Mouse (Mus musculus) c-Kit-positive CD71-positive TER-119-negative erythroid progenitor cells, embryonic 14.5 days (primary cell): ENCODE data around the gene Eci1.

ENCODE experiments used
- DNase-seq: peaks from one replicate; pipeline ENCODE4 v3.0.0-alpha.2; 2013; ENCODE audit warnings: low read depth

Gene Eci1

DNA sequence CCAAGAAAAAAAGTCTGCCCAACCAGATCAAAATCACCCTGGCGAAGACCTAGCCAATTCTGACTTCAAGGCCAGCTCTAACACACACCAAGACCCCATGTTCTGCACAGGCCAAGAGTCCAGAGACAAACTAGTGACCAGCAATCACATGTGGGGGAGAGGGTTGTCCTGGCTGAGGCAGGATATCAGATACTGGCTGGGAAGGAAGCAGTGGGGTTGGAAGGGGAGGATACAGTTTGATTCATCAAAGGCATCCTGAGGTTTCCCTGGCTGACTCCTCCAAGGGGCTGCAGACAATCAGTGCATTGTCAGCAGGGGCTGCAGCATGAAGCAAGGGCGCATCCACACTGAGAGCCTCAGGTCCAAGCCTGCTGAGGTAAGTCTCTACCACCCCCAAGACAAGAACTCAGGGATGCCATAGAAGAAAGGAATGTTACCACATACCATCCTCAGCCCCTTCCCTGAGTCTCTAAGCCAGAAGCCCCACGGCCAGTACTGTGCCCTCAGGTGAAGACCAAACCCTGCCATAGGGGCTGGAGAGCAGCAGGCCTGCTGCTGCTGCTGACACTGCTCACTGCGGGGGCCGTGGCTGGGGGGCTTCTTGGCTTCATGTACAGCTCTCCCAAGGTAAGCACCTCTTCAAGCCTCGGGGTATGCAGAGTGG lies 47.3 kb downstream of the Eci1 start, which contains the start of gene Bricd5:
Gene Bricd5, plus strand, starts transcription at position 273 of the 664 bp plus-strand sequence.
- no peak for DNase-seq

- no peak for DNase-seq
Observed at GRCm38 (mm10) chr17:24474557-24474956, 48.1 kb downstream of the Eci1 start.

DNA sequence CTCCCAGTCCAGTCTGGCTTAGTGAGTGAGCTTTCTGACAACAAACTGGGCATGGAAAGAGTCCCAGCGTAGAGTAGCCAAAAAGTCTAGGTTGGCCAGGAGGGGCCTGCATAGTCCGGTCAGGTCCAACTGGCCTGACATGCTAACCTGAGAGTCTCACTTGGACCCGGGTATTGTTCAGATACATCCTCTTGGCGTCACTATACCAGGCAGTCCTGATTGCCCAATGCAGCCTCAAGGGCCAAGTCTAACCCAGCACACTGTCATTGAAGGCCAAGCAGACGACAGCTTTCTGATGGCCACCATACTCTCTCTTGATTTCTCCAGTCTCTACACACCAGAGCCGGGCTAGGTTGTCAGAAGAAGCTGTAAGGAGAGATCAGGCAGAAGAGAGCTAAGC lies 49.1 kb downstream of the Eci1 start:
- DNase-seq = no peak

DNA sequence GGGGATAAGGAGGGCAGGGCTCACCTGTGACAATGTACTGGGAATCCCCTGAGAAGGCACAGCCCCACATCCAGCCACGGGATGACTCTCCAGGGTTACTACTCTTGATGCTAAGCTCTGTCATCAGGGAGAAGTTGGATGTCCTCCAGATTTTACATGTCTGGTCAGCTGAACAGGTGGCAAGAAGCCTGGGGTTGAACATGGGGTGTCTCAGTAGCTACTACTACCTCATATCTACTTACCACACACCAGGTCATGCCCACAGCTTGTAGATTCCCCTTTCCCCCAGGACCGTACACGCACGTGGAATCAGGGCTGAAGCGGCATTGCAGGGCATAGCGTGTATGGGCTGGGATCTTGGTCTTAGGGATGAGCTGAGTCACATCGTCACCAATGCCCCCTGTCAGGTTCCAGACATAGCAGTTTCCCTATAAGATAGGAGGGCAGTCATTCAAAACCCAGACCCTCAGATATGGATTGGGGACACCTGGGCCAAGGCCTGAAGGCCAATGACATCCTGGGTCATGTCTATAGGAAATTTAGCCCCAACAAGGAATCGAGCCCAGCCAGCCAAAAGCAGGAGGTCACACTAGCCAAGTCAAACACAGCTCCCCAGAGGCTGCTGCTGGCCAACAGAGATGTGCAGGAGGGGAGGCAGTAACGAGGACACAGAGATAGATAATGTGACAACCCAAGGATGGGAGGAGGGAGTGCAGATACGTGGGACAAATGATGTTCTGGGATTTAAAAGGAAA lies 49.8 kb downstream of the Eci1 start:
- no peak for DNase-seq

GRCm38 (mm10) chr17:24477053-24477984 lies 50.9 kb downstream of the Eci1 start:
- DNase-seq = no peak

- no peak for DNase-seq
Observed at GRCm38 (mm10) chr17:24477985-24478600, 51.7 kb downstream of the Eci1 start.

GRCm38 (mm10) chr17:24478663-24479380 lies 52.4 kb downstream of the Eci1 start, which contains the start of gene Mlst8:
Mlst8 (minus strand) TSS chr17:24479078.
- peak; percentile 94 for DNase-seq

DNA sequence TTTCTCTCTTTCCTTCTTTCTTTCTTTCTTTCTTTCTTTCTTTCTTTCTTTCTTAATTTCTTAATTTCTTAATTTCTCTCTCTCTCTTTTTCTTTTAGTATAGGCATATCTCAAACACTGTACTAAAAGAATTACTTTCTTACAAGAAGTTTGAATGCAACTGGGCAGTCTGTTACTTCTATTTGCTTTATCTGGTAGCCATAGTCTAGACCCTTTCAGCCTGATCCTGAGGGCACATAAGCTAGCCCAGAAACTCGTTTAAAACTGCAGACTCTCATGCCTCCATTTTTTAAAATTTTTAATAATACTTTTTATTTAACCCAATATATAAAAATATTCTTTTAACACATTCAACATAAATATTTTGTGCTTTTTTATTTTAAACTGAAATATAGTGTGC lies 53.0 kb downstream of the Eci1 start:
- DNase-seq = no peak

GRCm38 (mm10) chr17:24480201-24480826 lies 53.9 kb downstream of the Eci1 start:
- no peak for DNase-seq

GRCm38 (mm10) chr17:24481027-24481815 lies 54.8 kb downstream of the Eci1 start:
- no peak for DNase-seq

DNA sequence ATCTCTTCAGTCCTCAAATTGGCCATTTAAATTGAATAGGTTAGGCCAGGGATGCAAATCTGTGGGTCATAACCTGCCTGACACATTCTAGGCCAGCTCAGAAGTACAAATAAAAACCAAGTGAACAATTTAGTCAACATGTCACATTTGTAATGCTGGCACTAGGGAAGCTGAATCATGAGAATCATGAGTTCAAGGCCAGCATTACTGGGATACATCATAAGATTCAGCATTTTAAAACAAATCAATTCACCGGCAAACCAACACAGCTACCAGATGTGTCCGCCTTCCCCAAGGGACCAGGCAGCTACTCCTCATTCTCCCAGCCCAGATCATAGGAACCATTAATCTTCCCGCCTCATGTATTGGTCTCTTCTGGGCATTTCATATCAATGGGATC lies 57.1 kb downstream of the Eci1 start:
- no peak for DNase-seq

- no peak for DNase-seq
Observed at GRCm38 (mm10) chr17:24485090-24485860, 58.8 kb downstream of the Eci1 start.

- DNase-seq = no peak
Observed at GRCm38 (mm10) chr17:24488186-24488661, 61.8 kb downstream of the Eci1 start, which contains the start of gene Caskin1. Caskin1 (plus strand) TSS chr17:24488601.

DNA sequence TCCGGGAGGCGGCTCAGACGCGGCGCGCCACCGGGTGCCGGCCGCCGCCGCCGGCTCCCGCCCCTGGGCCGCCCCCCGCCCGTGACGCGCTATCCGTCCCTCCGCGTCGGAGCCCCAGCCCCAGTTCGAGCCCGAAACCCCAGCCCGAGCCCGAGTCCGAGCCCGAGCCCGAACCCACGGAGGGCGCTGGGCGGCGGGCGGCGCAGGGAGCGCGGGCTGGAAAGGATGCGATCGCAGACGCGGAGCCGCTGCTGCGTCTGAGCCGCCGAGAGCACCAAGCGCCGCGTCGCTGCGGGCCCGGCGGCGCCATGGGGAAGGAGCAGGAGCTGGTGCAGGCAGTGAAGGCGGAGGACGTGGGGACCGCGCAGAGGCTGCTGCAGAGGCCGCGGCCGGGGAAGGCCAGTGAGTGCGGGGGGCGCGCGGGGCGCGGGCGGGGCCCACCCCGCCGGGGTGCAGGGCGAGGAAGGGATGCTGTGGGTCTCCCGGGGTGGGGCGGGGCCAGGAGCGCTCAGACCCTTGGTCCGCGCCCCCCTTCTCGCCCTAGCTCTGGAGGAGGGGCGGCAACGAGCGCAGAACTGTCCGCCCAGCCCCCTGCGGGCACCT lies 62.3 kb downstream of the Eci1 start:
- no peak for DNase-seq
